Mouse (Mus musculus) forebrain, embryonic 14.5 days (tissue): ENCODE measurements at regions not wholly inside any gene's neighbourhood (a gene's known extent, or its start where the extent isn't known, plus 50 kb on each side); places are given as distances from the start of the nearest gene placed in this dataset.
A peak's percentile ranks its signal among the peaks of the same experiment; 100 is the strongest.

Experiments
- ATAC-seq: fragments of 200-750 bp; cut with Nextera tagmentation; 2 replicates; pipeline ENCODE4 v1.8.0; 2017; ENCODE audit warnings: mild to moderate bottlenecking, moderate library complexity
- DNase-seq: peaks from one replicate; pipeline ENCODE4 v3.0.0-alpha.2; 2015; ENCODE audit warnings: low spot score
- H3K27ac ChIP-seq: fragments of 300-500 bp; sonication (generic); 2 replicates; pipeline ENCODE4 v1.5.1; 2014; ENCODE audit warnings: low read depth, mild to moderate bottlenecking, control low read depth, low read length, moderate library complexity
- H3K27me3 ChIP-seq: fragments of 300-500 bp; sonication (generic); replicated peaks from 2 replicates; pipeline ENCODE4 v1.6.1; 2014; ENCODE audit warnings: low read length, control low read depth, mixed read lengths; ENCODE audit not compliant: control insufficient read depth, insufficient read depth
- H3K36me3 ChIP-seq: fragments of 300-500 bp; sonication (generic); 2 replicates; pipeline ENCODE4 v1.6.1; 2014; ENCODE audit warnings: low read length, control low read depth; ENCODE audit not compliant: control insufficient read depth, insufficient read depth
- H3K4me1 ChIP-seq: fragments of 300-500 bp; sonication (generic); 2 replicates; pipeline ENCODE4 v1.6.1; 2014; ENCODE audit warnings: antibody characterized with exemption, low read length, control low read depth; ENCODE audit not compliant: control insufficient read depth, insufficient read depth
- H3K4me2 ChIP-seq: fragments of 300-500 bp; sonication (generic); 2 replicates; pipeline ENCODE4 v1.6.1; 2014; ENCODE audit warnings: mild to moderate bottlenecking, control low read depth, low read length
- H3K4me3 ChIP-seq: fragments of 300-500 bp; sonication (generic); 2 replicates; pipeline ENCODE4 v1.5.1; 2014; ENCODE audit warnings: low read depth, low read length, control low read depth
- H3K9ac ChIP-seq: fragments of 300-500 bp; sonication (generic); 2 replicates; pipeline ENCODE4 v1.6.1; 2014; ENCODE audit warnings: mild to moderate bottlenecking, low read length, control low read depth, moderate library complexity
- H3K9me3 ChIP-seq: fragments of 300-500 bp; sonication (generic); replicated peaks from 2 replicates; pipeline ENCODE4 v1.6.1; 2016; ENCODE audit warnings: low read length, control low read depth, mixed read lengths; ENCODE audit not compliant: control insufficient read depth
- WGBS: fragments of 180-500 bp; shearing (Covaris S2); extraction: QIAGEN DNeasy Blood & Tissue Kit; methylation state at CpG from one replicate; pipeline ENCODE4 v1.1.7; 2014; 5-methylcytosine and 5-hydroxymethylcytosine counted together

DNA sequence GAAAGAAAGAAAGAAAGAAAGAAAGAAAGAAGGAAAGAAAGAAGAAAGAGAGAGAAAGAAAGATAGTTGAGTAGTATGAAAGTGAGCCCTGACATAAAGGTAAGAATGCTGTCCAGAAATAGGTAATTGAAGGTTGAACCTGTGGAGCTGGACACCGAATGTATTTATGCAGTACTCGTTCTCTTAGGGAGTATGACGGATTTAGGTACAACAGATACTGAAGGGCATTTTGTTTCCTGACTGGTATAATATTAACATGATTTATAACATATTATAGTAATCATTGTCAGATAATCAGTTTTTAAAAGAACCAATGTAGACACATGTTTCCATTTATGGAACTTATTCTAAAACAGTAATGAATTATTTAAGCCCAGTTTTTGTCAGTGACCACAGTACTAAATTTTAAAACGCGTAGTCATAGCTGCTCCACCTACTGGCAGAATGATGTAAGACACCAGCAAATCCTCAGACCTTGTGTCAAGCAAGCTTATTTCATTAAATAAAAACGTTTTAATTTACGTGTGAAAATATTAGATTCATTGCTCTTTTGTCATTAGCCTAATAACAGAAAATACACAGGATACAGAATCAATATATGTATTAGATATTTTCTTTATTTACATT lies 191.0 kb downstream of the Vgll3 start:
- DNase-seq (peak; percentile 77), ATAC-seq (peak; percentile 62; the same call in 1 of the 2 replicates)
- no peak overlapping the region for H3K4me2 ChIP-seq
- WGBS: 55% methylated on average over 7 of the region's 7 CpGs
- no peaks in the 10 kb centered on the region for H3K9me3 ChIP-seq
- H3K4me3 ChIP-seq: no peak overlapping the region
- H3K36me3 ChIP-seq: no peaks in the 10 kb centered on the region
- no peak overlapping the region for H3K9ac ChIP-seq
- no peak overlapping the region for H3K27ac ChIP-seq
- H3K4me1 ChIP-seq: no peaks in the 10 kb centered on the region
- H3K27me3 ChIP-seq: no peaks in the 10 kb centered on the region

GRCm38 (mm10) chr16:66013608-66014007 lies 198.6 kb downstream of the Vgll3 start:
- H3K36me3 ChIP-seq: no peaks in the 10 kb centered on the region
- no peaks in the 10 kb centered on the region for H3K9me3 ChIP-seq
- H3K4me3 ChIP-seq: no peak overlapping the region
- no peak overlapping the region for H3K27ac ChIP-seq
- peak; percentile 75 for DNase-seq
- peak; percentile 42; the same call in 1 of the 2 replicates for ATAC-seq
- WGBS: 13% methylated on average over 2 of the region's 2 CpGs
- H3K4me1 ChIP-seq: no peaks in the 10 kb centered on the region
- H3K27me3 ChIP-seq: no peaks in the 10 kb centered on the region
- no peak overlapping the region for H3K4me2 ChIP-seq
- H3K9ac ChIP-seq: no peak overlapping the region

GRCm38 (mm10) chr16:66014861-66015602 lies 200.0 kb downstream of the Vgll3 start:
- DNase-seq: no peak

DNA sequence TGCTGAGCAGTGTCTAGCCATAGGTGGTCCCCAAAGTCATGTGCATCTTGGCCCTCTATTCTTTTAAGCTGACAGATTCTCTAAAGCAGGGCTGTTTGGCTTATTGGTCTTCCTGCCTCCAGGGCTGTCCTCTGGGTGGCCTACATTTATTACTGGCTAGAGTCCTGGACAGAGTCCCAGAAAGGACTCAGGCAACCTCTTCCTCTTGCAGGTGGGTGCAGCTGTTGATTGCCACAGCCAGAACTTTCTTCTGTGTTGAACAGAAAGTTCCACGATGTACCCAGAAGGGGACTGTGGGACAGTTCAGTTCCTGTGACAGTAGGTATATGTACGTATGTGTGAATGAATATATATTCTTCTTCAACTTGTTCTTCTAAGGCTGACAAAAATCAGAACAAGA lies 202.0 kb downstream of the Vgll3 start:
- Histone ChIP-seq H3K27ac (no peak overlapping the region), H3K4me2 (no peak overlapping the region), H3K9ac (no peak overlapping the region), H3K27me3 (no peaks in the 10 kb centered on the region), H3K36me3 (no peaks in the 10 kb centered on the region), H3K4me3 (no peak overlapping the region), H3K9me3 (no peaks in the 10 kb centered on the region), H3K4me1 (no peaks in the 10 kb centered on the region)
- DNase-seq: no peak
- ATAC-seq: no peak
- WGBS: 95% methylated on average over 2 of the region's 2 CpGs

More at GRCm38 (mm10) chr16:66014861-66015602, 200.0 kb downstream of the Vgll3 start:
- Histone ChIP-seq H3K9ac (no peak overlapping the region), H3K4me1 (no peaks in the 10 kb centered on the region), H3K27ac (no peak overlapping the region), H3K9me3 (no peaks in the 10 kb centered on the region), H3K36me3 (no peaks in the 10 kb centered on the region), H3K27me3 (no peaks in the 10 kb centered on the region), H3K4me2 (no peak overlapping the region), H3K4me3 (no peak overlapping the region)
- 24% methylated on average over 5 of the region's 5 CpGs for WGBS
- no peak for ATAC-seq

DNA sequence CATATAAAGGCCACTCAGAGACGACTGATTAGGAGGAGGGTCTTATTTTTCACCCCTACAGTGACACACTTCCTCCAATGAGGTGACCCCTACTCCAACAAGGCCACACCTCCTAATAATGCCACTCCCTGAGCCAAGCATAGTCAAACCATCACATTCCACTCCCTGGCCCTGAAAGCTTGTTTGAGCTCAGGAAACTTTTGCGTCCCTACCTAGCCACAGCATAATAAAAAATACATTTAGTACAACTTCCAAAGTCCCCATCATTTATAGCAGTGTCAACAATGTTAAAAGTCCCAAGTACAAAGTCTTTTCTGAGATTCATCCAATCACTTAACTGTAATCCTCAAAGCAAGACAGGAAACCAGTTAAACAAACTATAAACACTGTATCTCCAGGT lies 208.3 kb downstream of the Vgll3 start:
- H3K27ac ChIP-seq: no peak overlapping the region
- ATAC-seq (no peak), DNase-seq (no peak)
- no peaks in the 10 kb centered on the region for H3K4me1 ChIP-seq
- H3K4me3 ChIP-seq: no peak overlapping the region
- H3K9me3 ChIP-seq: no peaks in the 10 kb centered on the region
- H3K27me3 ChIP-seq: no peaks in the 10 kb centered on the region
- WGBS: 67% methylated on average over 2 of the region's 2 CpGs
- no peaks in the 10 kb centered on the region for H3K36me3 ChIP-seq
- H3K9ac ChIP-seq: no peak overlapping the region
- H3K4me2 ChIP-seq: no peak overlapping the region
